Mouse (Mus musculus): Measurements from ENCODE around the gene Tsc22d2. TPM values are rescaled to one million over a fixed set of nuclear protein-coding genes. Genes with fewer than 3 reads are reported as not detected.

Tsc22d2 gene
- total and polyA plus RNA-seq, 3 experiments, result 8.3 to 26.8 (median 22.9) TPM

DNA sequence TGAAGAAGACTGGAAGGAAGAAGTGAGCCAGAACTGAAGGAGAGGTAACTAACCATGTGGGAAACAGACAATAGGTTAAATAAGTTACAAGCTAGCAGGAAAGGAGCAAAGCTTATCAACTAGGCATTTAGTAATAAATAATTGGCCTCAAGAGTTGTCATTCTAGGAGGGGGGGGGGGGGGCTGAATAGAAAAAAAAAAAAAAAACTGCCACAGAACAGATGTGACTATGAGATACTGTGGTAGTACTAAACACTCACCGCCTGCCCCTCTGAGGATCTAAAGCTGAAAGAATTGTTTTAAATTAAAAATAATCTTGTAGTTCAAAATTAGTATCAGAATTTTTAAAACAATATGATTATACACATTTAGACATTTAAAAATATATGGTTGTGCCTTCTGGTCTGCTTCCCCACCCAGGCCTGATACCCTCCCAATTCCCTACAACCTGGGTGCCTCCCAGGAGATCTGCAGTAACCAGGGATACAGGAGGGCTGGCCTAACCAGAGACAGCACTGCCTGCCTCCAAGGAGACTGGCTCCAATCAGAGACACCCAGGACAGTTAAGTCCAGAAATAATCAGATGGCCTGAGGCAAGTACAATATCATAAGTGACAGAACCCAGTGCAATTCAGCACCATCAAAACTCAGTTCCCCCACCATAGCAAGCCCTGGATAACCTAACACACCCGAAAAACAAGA, 64.4 kb downstream of the Tsc22d2 start:
- H3K9ac ChIP-seq (ENCODE audit: low read depth, low read length), result no peak overlapping the region
- no peak overlapping the region for H3K27ac ChIP-seq
- H3K27me3 ChIP-seq (ENCODE audit: control insufficient read depth, insufficient read depth, low read length), result no peaks in the 10 kb centered on the region
- intact Hi-C loops (cut with DNase I), result no loop called here
- DNase-seq, result no peak
- TF ChIP-seq CTCF (IDR thresholded peaks at IDR 0.05) (no peak), POLR2A (IDR thresholded peaks at IDR 0.05; ENCODE audit: insufficient read depth, low read depth, low read length) (no peak), EP300 (IDR thresholded peaks at IDR 0.05; ENCODE audit: insufficient read depth, low read depth, low read length) (no peak)
- no peaks in the 10 kb centered on the region for H3K79me2 ChIP-seq (replicated peaks; ENCODE audit: control insufficient read depth, insufficient read depth, low read length)
- H3K4me1 ChIP-seq (ENCODE audit: control insufficient read depth, insufficient read depth, low read length), result no peaks in the 10 kb centered on the region; the same call in 1 of the 2 replicates
- H3K4me3 ChIP-seq, result no peak overlapping the region
- 85% methylated on average over 2 of the region's 2 CpGs for WGBS
- H3K36me3 ChIP-seq (ENCODE audit: control insufficient read depth, insufficient read depth, low read length), result no peaks in the 10 kb centered on the region

DNA sequence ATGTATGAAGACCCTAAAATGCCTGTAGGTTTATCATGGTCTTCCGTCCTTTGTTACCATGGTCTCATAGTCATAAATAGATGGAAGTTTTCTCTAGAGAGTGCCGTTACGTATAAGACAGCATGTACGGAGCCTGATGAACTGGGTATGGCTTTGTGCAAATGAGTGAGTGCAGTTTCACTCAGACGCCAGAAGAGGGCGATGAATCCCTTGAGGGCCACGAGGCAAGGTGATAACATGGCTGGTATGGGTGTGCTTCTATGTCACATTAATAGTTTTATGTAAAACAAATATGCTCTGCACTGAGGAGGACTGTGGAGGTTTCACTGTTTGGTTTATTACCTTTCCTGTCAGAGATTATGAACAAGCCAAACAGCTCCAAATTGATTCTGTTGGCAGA, 71.4 kb downstream of the Tsc22d2 start:
- no peak for DNase-seq
- intact Hi-C loops (cut with DNase I), result no loop called here
- Histone ChIP-seq H3K27me3 (ENCODE audit: control insufficient read depth, insufficient read depth, low read length) (no peaks in the 10 kb centered on the region), H3K4me3 (no peak overlapping the region), H3K79me2 (replicated peaks; ENCODE audit: control insufficient read depth, insufficient read depth, low read length) (no peaks in the 10 kb centered on the region), H3K9ac (ENCODE audit: low read depth, low read length) (no peak overlapping the region), H3K27ac (no peak overlapping the region), H3K4me1 (ENCODE audit: control insufficient read depth, insufficient read depth, low read length) (no peaks in the 10 kb centered on the region; the same call in 1 of the 2 replicates), H3K36me3 (ENCODE audit: control insufficient read depth, insufficient read depth, low read length) (no peaks in the 10 kb centered on the region)
- TF ChIP-seq EP300 (IDR thresholded peaks at IDR 0.05; ENCODE audit: insufficient read depth, low read depth, low read length), result no peak
- TF ChIP-seq CTCF (IDR thresholded peaks at IDR 0.05), result peak; percentile 52
- WGBS, result 73% methylated on average over 7 of the region's 7 CpGs

DNA sequence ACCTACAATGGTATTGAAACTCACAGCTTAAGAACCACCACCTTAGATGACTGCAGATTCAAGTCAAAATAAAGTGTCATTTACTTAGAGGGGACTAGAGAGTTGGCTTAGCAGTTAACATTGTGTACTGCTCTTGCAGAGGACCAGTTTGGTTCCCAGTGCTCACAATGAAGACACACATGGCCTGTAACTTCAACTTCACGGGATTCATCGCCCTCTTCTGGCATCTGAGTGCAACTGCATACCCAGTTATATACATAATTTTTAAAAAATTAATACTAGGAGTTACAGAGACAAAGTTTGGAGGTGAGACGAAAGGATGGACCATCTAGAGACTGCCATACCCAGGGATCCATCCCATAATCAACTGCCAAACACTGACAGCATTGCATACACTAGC, 72.6 kb downstream of the Tsc22d2 start:
- 80% methylated on average over 3 of the region's 3 CpGs for WGBS
- intact Hi-C loops (cut with DNase I), result no loop called here

DNA sequence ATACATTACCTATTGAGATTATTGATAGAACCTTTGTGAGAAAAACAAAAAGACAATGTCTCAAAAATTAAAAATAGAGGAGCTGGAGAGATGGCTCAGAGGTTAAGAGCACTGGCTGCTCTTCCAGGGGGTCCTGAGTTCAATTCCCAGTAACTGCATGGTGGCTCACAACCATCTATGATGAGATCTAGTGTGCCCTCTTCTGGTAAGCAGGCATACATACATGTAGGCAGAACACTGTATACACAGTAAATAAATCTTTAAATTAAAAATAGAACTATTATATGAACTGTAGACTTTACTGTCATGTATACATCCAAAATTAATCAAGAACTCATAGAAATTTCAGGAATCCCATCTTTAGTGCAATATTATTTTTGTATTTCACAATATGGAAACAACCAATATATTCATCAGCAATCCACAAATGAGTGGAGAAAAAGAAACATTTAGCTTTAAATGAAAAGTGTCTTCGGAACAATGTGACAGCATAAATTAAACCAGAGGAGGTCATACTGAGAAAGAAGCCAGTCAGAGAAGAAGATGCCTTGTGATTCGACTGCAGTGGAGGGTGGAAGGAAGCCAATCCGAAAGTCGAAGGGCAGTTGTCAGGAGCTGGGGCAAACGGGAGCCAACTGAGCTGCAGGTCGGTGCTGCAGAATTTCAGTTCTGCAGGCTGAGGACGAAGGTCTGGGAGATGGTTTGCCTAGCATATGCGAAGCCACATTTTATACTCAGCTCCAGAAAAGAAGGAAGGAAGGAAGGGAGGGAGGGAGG, 73.7 kb downstream of the Tsc22d2 start:
- intact Hi-C loops (cut with DNase I), result loop anchor here (1.0 kb wide), 2 partner anchors 72 to 325 kb away; no protein-coding TSS in a partner anchor
- Histone ChIP-seq H3K9ac (ENCODE audit: low read depth, low read length) (no peak overlapping the region), H3K79me2 (replicated peaks; ENCODE audit: control insufficient read depth, insufficient read depth, low read length) (no peaks in the 10 kb centered on the region), H3K4me3 (no peak overlapping the region), H3K36me3 (ENCODE audit: control insufficient read depth, insufficient read depth, low read length) (no peaks in the 10 kb centered on the region), H3K4me1 (ENCODE audit: control insufficient read depth, insufficient read depth, low read length) (no peaks in the 10 kb centered on the region), H3K27me3 (ENCODE audit: control insufficient read depth, insufficient read depth, low read length) (no peaks in the 10 kb centered on the region), H3K27ac (no peak overlapping the region)
- no peak for DNase-seq
- WGBS, result 56% methylated on average over 7 of the region's 8 CpGs
- TF ChIP-seq EP300 (IDR thresholded peaks at IDR 0.05; ENCODE audit: insufficient read depth, low read depth, low read length) (no peak), CTCF (IDR thresholded peaks at IDR 0.05) (peak; percentile 73), POLR2A (IDR thresholded peaks at IDR 0.05; ENCODE audit: insufficient read depth, low read depth, low read length) (no peak)

More for the DNA sequence above, 72.6 kb downstream of the Tsc22d2 start:
- TF ChIP-seq POLR2A (IDR thresholded peaks at IDR 0.05; ENCODE audit: insufficient read depth, low read depth, low read length) (no peak), CTCF (IDR thresholded peaks at IDR 0.05) (peak; percentile 42)
- Histone ChIP-seq H3K27ac (no peak overlapping the region), H3K4me3 (no peak overlapping the region), H3K79me2 (replicated peaks; ENCODE audit: control insufficient read depth, insufficient read depth, low read length) (no peaks in the 10 kb centered on the region), H3K36me3 (ENCODE audit: control insufficient read depth, insufficient read depth, low read length) (no peaks in the 10 kb centered on the region), H3K9ac (ENCODE audit: low read depth, low read length) (no peak overlapping the region), H3K27me3 (ENCODE audit: control insufficient read depth, insufficient read depth, low read length) (no peaks in the 10 kb centered on the region), H3K4me1 (ENCODE audit: control insufficient read depth, insufficient read depth, low read length) (no peaks in the 10 kb centered on the region)
- no peak for DNase-seq

DNA sequence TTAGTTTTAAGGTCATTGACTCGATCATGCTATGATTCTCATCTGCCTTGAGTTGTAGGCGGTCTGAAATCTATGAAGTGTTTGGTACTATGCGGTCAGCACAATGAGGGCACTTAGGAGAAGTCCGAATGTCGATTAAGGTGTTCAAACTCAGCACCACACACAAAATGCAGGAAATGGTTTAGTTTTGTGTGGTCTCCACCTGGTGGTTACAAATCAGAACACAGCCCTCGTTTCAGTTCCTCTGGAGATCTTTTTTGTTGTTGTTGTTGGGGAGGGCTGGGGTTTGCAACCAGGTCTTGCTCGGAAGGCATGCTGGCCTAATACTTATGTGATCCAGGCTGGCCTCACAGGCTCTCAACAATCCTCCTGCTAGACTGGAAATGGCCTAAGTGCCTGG, 76.3 kb downstream of the Tsc22d2 start:
- H3K4me1 ChIP-seq (ENCODE audit: control insufficient read depth, insufficient read depth, low read length), result no peaks in the 10 kb centered on the region
- H3K36me3 ChIP-seq (ENCODE audit: control insufficient read depth, insufficient read depth, low read length), result no peaks in the 10 kb centered on the region
- H3K9ac ChIP-seq (ENCODE audit: low read depth, low read length), result no peak overlapping the region
- no peak overlapping the region for H3K4me3 ChIP-seq
- no peaks in the 10 kb centered on the region for H3K79me2 ChIP-seq (replicated peaks; ENCODE audit: control insufficient read depth, insufficient read depth, low read length)
- no peaks in the 10 kb centered on the region for H3K27me3 ChIP-seq (ENCODE audit: control insufficient read depth, insufficient read depth, low read length)
- H3K27ac ChIP-seq, result no peak overlapping the region
- DNase-seq, result peak in 1 of 2 experiments; percentile 10
- TF ChIP-seq EP300 (IDR thresholded peaks at IDR 0.05; ENCODE audit: insufficient read depth, low read depth, low read length) (no peak), CTCF (IDR thresholded peaks at IDR 0.05) (peak; percentile 72)
- intact Hi-C loops (cut with DNase I), result loop anchor here (10.0 kb wide), 1 partner anchor 156 kb away; no protein-coding TSS in a partner anchor
- 47% methylated on average over 7 of the region's 7 CpGs for WGBS

DNA sequence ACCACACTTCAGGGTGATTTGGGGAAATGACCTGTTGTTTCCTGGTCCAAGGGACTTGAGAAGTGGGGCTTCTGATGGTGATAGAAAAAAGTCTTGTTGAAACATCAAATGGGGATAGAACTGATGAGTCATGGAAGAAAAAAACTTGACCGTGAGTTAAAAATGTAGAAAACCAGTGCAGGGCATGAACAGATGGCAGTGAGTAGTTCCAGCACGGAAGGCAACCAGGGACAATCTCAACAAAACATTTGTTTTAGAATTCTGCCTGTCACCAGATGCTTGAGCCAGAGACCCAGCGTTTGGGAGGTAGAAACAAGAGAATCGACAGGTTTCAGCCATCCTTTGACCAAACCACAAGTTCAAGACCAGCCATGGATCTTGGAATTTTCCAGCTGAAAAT, 79.1 kb downstream of the Tsc22d2 start:
- H3K4me3 ChIP-seq, result no peak overlapping the region
- H3K9ac ChIP-seq (ENCODE audit: low read depth, low read length), result no peak overlapping the region
- H3K27me3 ChIP-seq (ENCODE audit: control insufficient read depth, insufficient read depth, low read length), result no peaks in the 10 kb centered on the region
- no peaks in the 10 kb centered on the region for H3K4me1 ChIP-seq (ENCODE audit: control insufficient read depth, insufficient read depth, low read length)
- WGBS, result 68% methylated on average over 4 of the region's 4 CpGs
- no peak for DNase-seq
- TF ChIP-seq CTCF (IDR thresholded peaks at IDR 0.05) (no peak), POLR2A (IDR thresholded peaks at IDR 0.05; ENCODE audit: insufficient read depth, low read depth, low read length) (no peak), EP300 (IDR thresholded peaks at IDR 0.05; ENCODE audit: insufficient read depth, low read depth, low read length) (no peak)
- H3K27ac ChIP-seq, result no peak overlapping the region
- H3K79me2 ChIP-seq (replicated peaks; ENCODE audit: control insufficient read depth, insufficient read depth, low read length), result no peaks in the 10 kb centered on the region
- no peaks in the 10 kb centered on the region for H3K36me3 ChIP-seq (ENCODE audit: control insufficient read depth, insufficient read depth, low read length)
- intact Hi-C loops (cut with DNase I), result loop anchor here (10.0 kb wide), 1 partner anchor 159 kb away; no protein-coding TSS in a partner anchor
